Mouse (Mus musculus): ENCODE results near the gene Pigm.

GRCm38 (mm10) chr1:172344820-172345219 lies 31.5 kb upstream of the Pigm start:
- TF ChIP-seq POLR2A (IDR thresholded peaks at IDR 0.05; ENCODE audit: insufficient read depth, low read length), result no peak
- TF ChIP-seq EP300 (IDR thresholded peaks at IDR 0.05; ENCODE audit: insufficient read depth, low read depth, low read length), result no peak
- TF ChIP-seq CTCF (IDR thresholded peaks at IDR 0.05; ENCODE audit: low read depth, low read length), result no peak

All from ES-Bruce4 (cell line).